Mouse (Mus musculus): ENCODE data around the gene Kif6. TPM values are rescaled to one million over a fixed set of nuclear protein-coding genes. Genes with fewer than 3 reads are reported as not detected.

Gene Kif6
- 3.1 and 3.4 TPM in 2 replicates for polyA plus RNA-seq (2014; fragmentation: Nextera tagmentation; extraction: Ambion mirVana)

DNA sequence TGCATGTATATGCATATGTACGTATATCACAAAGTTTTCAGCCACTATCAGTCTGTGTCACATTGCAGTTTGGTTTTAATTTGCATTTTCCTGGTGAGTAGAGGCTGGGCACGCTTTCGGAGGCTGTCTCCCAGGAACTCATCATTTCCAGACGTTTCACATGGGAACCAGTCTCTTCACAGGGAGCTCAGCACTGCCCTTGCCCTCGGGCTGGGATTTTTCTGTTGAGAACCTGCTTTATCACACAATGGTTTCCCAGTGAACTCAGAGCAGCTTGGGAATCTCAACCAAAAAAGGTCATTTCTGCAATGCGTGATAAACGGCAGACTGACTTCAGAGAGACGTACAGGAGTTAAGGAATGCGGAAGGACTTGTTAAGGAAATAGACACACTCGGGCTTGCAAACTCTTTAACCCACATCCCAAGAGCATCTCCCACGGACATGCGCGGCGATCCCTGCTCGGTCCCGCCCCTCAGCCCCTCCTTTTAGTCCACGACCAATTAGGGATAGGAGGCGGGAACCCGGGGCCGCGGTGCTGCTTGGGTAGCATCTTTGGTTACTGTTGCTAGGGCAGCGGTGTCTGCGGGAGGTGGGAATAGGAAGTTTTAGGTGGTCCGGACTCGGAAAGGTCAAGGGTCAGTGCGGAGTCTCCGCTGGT, at the start of gene Kif6:
Kif6 (plus strand) TSS at position 560 of the 659 bp plus-strand sequence.
- Histone ChIP-seq H3K4me2 (ENCODE audit: low read depth, low read length, severe bottlenecking) (peak within 1 kb of the TSS; percentile 91), H3K36me3 (ENCODE audit: control insufficient read depth, insufficient read depth, low read length) (no peaks in the 10 kb centered on the region), H3K9me3 (ENCODE audit: control insufficient read depth, low read length) (no peaks in the 10 kb centered on the region), H3K27ac (ENCODE audit: low read depth, low read length) (no peak within 1 kb of the TSS), H3K9ac (ENCODE audit: low read length) (peak within 1 kb of the TSS; percentile 60), H3K4me3 (ENCODE audit: low read depth, low read length) (peak within 1 kb of the TSS; percentile 66), H3K4me1 (replicated peaks; ENCODE audit: control insufficient read depth, insufficient read depth, low read length) (no peaks in the 10 kb centered on the region), H3K27me3 (ENCODE audit: control insufficient read depth, insufficient read depth, low read length) (no peaks in the 10 kb centered on the region)
- DNase-seq (ENCODE audit: low spot score) (peak; percentile 93), ATAC-seq (replicated peaks; ENCODE audit: low FRiP score) (peak; percentile 98)
- 2% methylated on average over 27 of the region's 27 CpGs for WGBS

DNA sequence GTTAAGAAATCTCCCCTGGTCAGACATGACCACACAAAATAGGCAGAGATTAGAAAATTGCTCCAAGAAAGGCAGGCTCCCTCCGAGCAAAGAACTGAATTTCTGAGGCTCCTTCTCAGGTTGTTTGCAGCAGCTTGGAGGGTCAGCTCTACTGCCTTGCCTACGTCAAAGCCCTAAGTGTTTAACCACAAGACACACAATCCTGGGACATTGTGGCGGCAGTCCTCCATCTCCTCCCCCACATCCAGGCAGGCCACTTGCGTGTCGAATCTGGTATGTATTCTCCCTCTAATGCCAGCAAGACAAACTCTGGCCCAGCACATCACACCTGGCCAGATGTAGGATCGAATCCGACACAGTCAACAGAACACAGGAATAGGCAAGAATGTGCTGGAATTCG, 46.2 kb upstream of the Kif6 start:
- no peak overlapping the region for H3K27ac ChIP-seq (ENCODE audit: low read depth, low read length)
- DNase-seq (ENCODE audit: low spot score): no peak
- H3K27me3 ChIP-seq (ENCODE audit: control insufficient read depth, insufficient read depth, low read length): no peaks in the 10 kb centered on the region
- H3K9me3 ChIP-seq (ENCODE audit: control insufficient read depth, low read length): no peaks in the 10 kb centered on the region
- H3K9ac ChIP-seq (ENCODE audit: low read length): no peak overlapping the region
- H3K4me3 ChIP-seq (ENCODE audit: low read depth, low read length): no peak overlapping the region
- ATAC-seq (replicated peaks; ENCODE audit: low FRiP score): no peak
- H3K36me3 ChIP-seq (ENCODE audit: control insufficient read depth, insufficient read depth, low read length): no peaks in the 10 kb centered on the region
- WGBS: 82% methylated on average over 8 of the region's 8 CpGs
- no peaks in the 10 kb centered on the region; the same call in 1 of the 2 replicates for H3K4me1 ChIP-seq (replicated peaks; ENCODE audit: control insufficient read depth, insufficient read depth, low read length)
- H3K4me2 ChIP-seq (ENCODE audit: low read depth, low read length, severe bottlenecking): no peak overlapping the region

DNA sequence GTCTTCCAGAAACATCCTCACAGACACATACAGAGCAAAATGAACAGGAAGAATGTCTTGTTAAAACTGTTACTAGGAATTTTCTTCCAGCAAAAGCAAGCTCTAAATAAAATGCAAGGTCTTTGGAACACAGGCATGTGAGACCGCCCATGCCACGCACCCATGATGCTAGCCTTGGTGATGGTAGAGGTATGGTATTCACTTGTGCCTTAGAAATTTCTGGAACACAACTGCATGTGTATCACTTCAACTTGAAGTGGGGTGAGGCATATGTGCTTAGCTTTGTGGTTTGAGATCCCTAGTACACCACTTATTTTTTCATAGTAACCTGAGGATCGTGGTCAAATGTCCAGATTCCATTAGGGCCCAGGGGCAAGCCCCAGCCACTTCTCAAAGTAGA, 37.6 kb upstream of the Kif6 start:
- 90% methylated on average over 3 of the region's 3 CpGs for WGBS
- H3K36me3 ChIP-seq (ENCODE audit: control insufficient read depth, insufficient read depth, low read length): no peaks in the 10 kb centered on the region
- H3K4me1 ChIP-seq (replicated peaks; ENCODE audit: control insufficient read depth, insufficient read depth, low read length): no peaks in the 10 kb centered on the region
- H3K9ac ChIP-seq (ENCODE audit: low read length): no peak overlapping the region
- no peaks in the 10 kb centered on the region for H3K27me3 ChIP-seq (ENCODE audit: control insufficient read depth, insufficient read depth, low read length)
- H3K27ac ChIP-seq (ENCODE audit: low read depth, low read length): no peak overlapping the region
- DNase-seq (ENCODE audit: low spot score) (no peak), ATAC-seq (replicated peaks; ENCODE audit: low FRiP score) (no peak)
- no peaks in the 10 kb centered on the region for H3K9me3 ChIP-seq (ENCODE audit: control insufficient read depth, low read length)
- H3K4me3 ChIP-seq (ENCODE audit: low read depth, low read length): no peak overlapping the region
- H3K4me2 ChIP-seq (ENCODE audit: low read depth, low read length, severe bottlenecking): no peak overlapping the region

DNA sequence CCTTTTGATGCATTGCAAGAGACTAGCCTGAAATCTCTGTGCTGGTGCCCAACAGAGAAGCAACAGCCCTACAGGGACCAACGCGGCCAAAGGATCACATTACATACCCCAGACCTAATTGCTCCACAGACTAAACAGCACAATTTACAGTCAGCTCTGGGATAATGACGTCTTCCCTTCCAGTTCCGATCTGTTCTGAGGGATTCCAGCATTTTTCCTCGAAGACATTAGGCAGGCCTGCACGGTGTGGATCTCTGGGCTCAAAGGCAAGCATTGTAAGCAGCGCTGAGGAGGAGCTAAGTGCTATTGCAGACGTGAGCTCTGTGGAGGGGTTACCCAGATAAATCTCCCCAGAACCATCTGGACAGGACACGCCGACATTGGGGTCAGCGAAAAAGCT, 32.5 kb upstream of the Kif6 start:
- Histone ChIP-seq H3K9me3 (ENCODE audit: control insufficient read depth, low read length) (no peaks in the 10 kb centered on the region), H3K4me3 (ENCODE audit: low read depth, low read length) (no peak overlapping the region), H3K4me2 (ENCODE audit: low read depth, low read length, severe bottlenecking) (no peak overlapping the region), H3K36me3 (ENCODE audit: control insufficient read depth, insufficient read depth, low read length) (no peaks in the 10 kb centered on the region), H3K9ac (ENCODE audit: low read length) (no peak overlapping the region), H3K4me1 (replicated peaks; ENCODE audit: control insufficient read depth, insufficient read depth, low read length) (no peaks in the 10 kb centered on the region), H3K27me3 (ENCODE audit: control insufficient read depth, insufficient read depth, low read length) (no peaks in the 10 kb centered on the region), H3K27ac (ENCODE audit: low read depth, low read length) (no peak overlapping the region)
- ATAC-seq (replicated peaks; ENCODE audit: low FRiP score): no peak
- WGBS: 79% methylated on average over 11 of the region's 11 CpGs
- DNase-seq (ENCODE audit: low spot score): no peak

DNA sequence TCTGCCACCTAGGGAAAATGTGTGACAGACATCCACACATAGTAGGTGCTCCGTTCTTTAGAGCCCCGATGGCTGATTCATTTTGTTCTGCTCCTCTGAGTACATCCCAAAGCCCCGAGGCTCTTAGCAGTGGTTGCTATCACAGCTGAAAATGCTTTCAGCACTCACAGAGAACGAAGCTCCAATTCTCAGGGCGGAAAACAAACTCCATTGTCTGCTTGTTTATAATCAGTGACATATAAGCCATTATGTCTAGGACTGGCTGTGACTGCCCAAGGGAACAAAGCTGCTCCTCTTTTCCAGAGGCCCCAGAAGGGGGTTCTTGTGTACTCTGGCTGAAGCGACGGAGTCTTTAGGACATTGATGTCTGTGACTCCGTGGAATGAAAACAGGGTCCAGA, 24.9 kb upstream of the Kif6 start:
- 49% methylated on average over 8 of the region's 8 CpGs for WGBS
- Histone ChIP-seq H3K36me3 (ENCODE audit: control insufficient read depth, insufficient read depth, low read length) (no peaks in the 10 kb centered on the region), H3K4me1 (replicated peaks; ENCODE audit: control insufficient read depth, insufficient read depth, low read length) (no peaks in the 10 kb centered on the region), H3K27me3 (ENCODE audit: control insufficient read depth, insufficient read depth, low read length) (no peaks in the 10 kb centered on the region), H3K9me3 (ENCODE audit: control insufficient read depth, low read length) (no peaks in the 10 kb centered on the region), H3K27ac (ENCODE audit: low read depth, low read length) (no peak overlapping the region), H3K9ac (ENCODE audit: low read length) (no peak overlapping the region), H3K4me3 (ENCODE audit: low read depth, low read length) (no peak overlapping the region), H3K4me2 (ENCODE audit: low read depth, low read length, severe bottlenecking) (no peak overlapping the region)
- DNase-seq (ENCODE audit: low spot score) (no peak), ATAC-seq (replicated peaks; ENCODE audit: low FRiP score) (no peak)

DNA sequence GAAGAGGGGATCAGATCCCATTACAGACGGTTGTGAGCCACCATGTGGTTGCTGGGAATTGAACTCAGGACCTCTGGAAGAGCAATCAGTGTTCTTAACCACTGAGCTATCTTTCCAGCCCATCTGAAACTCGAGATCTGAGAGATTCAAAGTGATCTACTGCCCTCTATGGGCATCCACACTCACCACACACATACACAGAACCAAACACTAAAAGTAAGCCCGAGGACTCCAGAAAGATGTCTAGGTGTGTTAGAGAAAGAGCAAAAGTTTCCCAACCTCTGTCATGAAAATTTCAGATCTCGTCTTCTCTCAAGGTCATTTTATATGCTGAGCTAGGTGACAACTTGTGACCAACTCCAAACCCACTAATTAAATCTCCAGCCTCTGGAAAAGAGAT, 9.5 kb upstream of the Kif6 start:
- DNase-seq (ENCODE audit: low spot score): no peak
- peaks cover 3% of the 10 kb centered on the region; the same call in 1 of the 2 replicates for H3K4me1 ChIP-seq (replicated peaks; ENCODE audit: control insufficient read depth, insufficient read depth, low read length)

DNA sequence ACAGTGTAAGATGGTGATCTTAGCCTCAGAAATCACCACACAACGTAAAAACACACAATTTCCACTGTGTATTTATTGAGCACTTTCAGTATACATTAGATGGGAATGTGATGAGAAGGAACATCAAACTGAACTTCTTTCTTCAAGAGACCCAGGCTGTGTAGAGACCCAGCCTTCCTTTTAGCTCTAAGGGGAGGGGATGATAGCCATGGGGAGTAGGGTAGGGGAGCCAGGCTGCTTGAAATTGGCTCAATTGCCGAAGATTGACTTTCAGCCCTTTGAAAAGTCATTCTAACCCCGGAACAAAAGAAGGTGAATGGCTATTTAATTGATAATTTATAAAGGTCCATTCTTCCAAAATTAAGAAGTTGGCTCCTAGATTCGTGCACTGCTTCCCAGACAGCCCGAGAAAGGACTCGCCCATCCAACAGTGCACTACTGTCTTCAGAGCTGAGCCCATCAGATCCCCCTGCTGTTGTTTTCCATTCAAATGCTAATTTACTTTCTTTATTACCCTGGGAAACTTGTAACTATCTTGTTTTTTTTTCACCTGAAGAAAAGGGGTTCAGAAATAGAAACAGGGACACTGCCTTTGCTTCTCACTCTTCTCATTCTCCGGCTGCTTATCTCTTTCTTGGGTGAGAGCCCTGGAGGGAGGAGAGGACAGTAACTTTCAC, 7.4 kb upstream of the Kif6 start:
- Histone ChIP-seq H3K36me3 (ENCODE audit: control insufficient read depth, insufficient read depth, low read length) (no peaks in the 10 kb centered on the region), H3K4me1 (replicated peaks; ENCODE audit: control insufficient read depth, insufficient read depth, low read length) (peaks cover 3% of the 10 kb centered on the region; the same call in 1 of the 2 replicates), H3K4me2 (ENCODE audit: low read depth, low read length, severe bottlenecking) (no peak overlapping the region), H3K4me3 (ENCODE audit: low read depth, low read length) (no peak overlapping the region), H3K27ac (ENCODE audit: low read depth, low read length) (no peak overlapping the region), H3K9me3 (ENCODE audit: control insufficient read depth, low read length) (no peaks in the 10 kb centered on the region; the same call in 1 of the 2 replicates), H3K27me3 (ENCODE audit: control insufficient read depth, insufficient read depth, low read length) (no peaks in the 10 kb centered on the region), H3K9ac (ENCODE audit: low read length) (no peak overlapping the region)
- ATAC-seq (replicated peaks; ENCODE audit: low FRiP score): peak; percentile 49; the same call in 1 of the 2 replicates
- DNase-seq (ENCODE audit: low spot score): no peak
- WGBS: 18% methylated on average over 7 of the region's 7 CpGs

More for the DNA sequence above, 9.5 kb upstream of the Kif6 start:
- Histone ChIP-seq H3K9ac (ENCODE audit: low read length) (no peak overlapping the region), H3K9me3 (ENCODE audit: control insufficient read depth, low read length) (no peaks in the 10 kb centered on the region; the same call in 1 of the 2 replicates), H3K27ac (ENCODE audit: low read depth, low read length) (no peak overlapping the region), H3K27me3 (ENCODE audit: control insufficient read depth, insufficient read depth, low read length) (no peaks in the 10 kb centered on the region), H3K4me3 (ENCODE audit: low read depth, low read length) (no peak overlapping the region), H3K4me2 (ENCODE audit: low read depth, low read length, severe bottlenecking) (no peak overlapping the region), H3K36me3 (ENCODE audit: control insufficient read depth, insufficient read depth, low read length) (no peaks in the 10 kb centered on the region)
- WGBS: 77% methylated on average over 4 of the region's 4 CpGs
- no peak for ATAC-seq (replicated peaks; ENCODE audit: low FRiP score)

DNA sequence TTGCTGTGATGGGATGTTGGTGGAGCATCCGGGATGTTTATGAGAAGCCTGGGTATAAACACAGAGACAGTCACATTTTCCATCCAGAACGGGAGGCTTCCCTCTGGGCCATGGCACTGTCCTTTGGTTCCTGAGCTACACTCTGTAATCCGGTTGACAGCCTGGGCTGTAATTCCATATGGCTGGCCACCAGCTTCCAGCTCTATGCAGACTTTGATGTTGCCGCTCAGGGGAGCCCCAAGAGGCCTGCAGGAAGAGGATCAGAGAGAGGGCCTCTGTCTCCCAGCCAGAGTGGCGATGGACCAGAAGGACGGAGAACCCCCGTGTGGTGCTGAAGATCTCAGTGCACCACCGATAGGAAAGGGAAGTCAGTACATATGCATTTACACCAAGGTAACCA, 4.6 kb upstream of the Kif6 start:
- Histone ChIP-seq H3K27ac (ENCODE audit: low read depth, low read length) (no peak overlapping the region), H3K9ac (ENCODE audit: low read length) (no peak overlapping the region), H3K9me3 (ENCODE audit: control insufficient read depth, low read length) (no peaks in the 10 kb centered on the region), H3K4me3 (ENCODE audit: low read depth, low read length) (no peak overlapping the region), H3K36me3 (ENCODE audit: control insufficient read depth, insufficient read depth, low read length) (no peaks in the 10 kb centered on the region), H3K4me2 (ENCODE audit: low read depth, low read length, severe bottlenecking) (no peak overlapping the region), H3K4me1 (replicated peaks; ENCODE audit: control insufficient read depth, insufficient read depth, low read length) (peaks cover 3% of the 10 kb centered on the region; the same call in 1 of the 2 replicates), H3K27me3 (ENCODE audit: control insufficient read depth, insufficient read depth, low read length) (no peaks in the 10 kb centered on the region)
- ATAC-seq (replicated peaks; ENCODE audit: low FRiP score) (no peak), DNase-seq (ENCODE audit: low spot score) (no peak)
- WGBS: 78% methylated on average over 8 of the region's 8 CpGs

Data from forebrain, embryonic 11.5 days (tissue).